Mouse (Mus musculus): ENCODE data around the gene Ctu2.

Ctu2 gene

GRCm38 (mm10) chr8:122474951-122475560 lies 887 bp upstream of the Ctu2 start:
- in situ Hi-C loops (cut with MboI; ENCODE audit: unreplicated experiment in 2 of 2) = no loop called here

- in situ Hi-C loops (cut with MboI; ENCODE audit: unreplicated experiment in 2 of 2) = no loop called here
Observed at GRCm38 (mm10) chr8:122482448-122482847, 6.5 kb downstream of the Ctu2 start.

GRCm38 (mm10) chr8:122483877-122484276 lies 7.9 kb downstream of the Ctu2 start:
- in situ Hi-C loops (cut with MboI; ENCODE audit: unreplicated experiment in 2 of 2) = no loop called here

- in situ Hi-C loops (cut with MboI; ENCODE audit: unreplicated experiment in 2 of 2) = no loop called here
Observed at GRCm38 (mm10) chr8:122484831-122485230, 8.9 kb downstream of the Ctu2 start.

GRCm38 (mm10) chr8:122488387-122488786 lies 12.4 kb downstream of the Ctu2 start:
- in situ Hi-C loops (cut with MboI; ENCODE audit: unreplicated experiment in 2 of 2) = no loop called here

- in situ Hi-C loops (cut with MboI; ENCODE audit: unreplicated experiment in 2 of 2) = no loop called here
Observed at GRCm38 (mm10) chr8:122497016-122497734, 21.2 kb downstream of the Ctu2 start.

DNA sequence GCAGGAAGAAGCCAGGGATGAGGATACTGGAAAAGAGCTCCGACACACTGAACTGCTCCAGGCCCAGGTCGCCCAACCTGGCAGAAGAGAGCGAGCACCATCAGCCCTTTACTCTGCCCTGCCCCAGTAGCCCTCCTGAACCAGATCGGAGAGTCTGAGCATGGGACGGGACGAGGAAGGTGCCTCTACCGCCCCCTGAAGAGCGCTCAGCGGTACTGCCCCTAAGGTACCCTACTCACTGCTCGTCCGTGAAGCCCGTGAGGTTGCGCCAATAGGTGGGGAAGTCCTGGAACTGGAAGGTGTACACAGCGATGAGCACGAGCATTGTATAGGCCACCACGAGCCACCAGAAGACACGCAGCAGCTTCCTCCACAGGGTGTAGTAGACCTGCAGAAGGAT lies 22.0 kb downstream of the Ctu2 start:
- in situ Hi-C loops (cut with MboI; ENCODE audit: unreplicated experiment in 2 of 2) = no loop called here

DNA sequence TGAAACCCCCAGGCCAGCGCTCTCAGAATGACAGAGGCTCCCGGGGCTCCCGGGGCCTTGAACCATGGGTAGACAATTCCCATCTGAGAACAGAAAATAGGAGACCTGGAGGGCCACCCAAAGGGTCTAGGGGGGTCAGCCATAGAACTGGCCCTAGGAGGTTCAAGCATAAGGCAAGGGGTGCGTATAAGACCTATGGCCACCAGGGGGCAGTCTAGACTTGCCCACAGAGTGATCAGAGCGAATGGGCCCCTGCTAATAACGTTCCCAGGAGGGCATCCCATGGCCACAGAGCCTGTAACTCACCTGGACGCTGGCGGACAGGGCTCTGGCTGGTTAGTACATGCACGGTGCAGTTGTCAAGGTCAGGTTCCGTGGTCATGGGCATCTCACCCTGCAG lies 24.9 kb downstream of the Ctu2 start:
- in situ Hi-C loops (cut with MboI; ENCODE audit: unreplicated experiment in 2 of 2) = loop anchor here (5.0 kb wide), 5 partner anchors 46 to 331 kb away; partner anchors contain the start of genes Galns (in 1 of the 2) and Trappc2l (in 1 of the 2)

GRCm38 (mm10) chr8:122511552-122511951 lies 35.6 kb downstream of the Ctu2 start:
- in situ Hi-C loops (cut with MboI; ENCODE audit: unreplicated experiment in 2 of 2) = no loop called here

- in situ Hi-C loops (cut with MboI; ENCODE audit: unreplicated experiment in 2 of 2) = no loop called here
Observed at GRCm38 (mm10) chr8:122512392-122512791, 36.4 kb downstream of the Ctu2 start.

DNA sequence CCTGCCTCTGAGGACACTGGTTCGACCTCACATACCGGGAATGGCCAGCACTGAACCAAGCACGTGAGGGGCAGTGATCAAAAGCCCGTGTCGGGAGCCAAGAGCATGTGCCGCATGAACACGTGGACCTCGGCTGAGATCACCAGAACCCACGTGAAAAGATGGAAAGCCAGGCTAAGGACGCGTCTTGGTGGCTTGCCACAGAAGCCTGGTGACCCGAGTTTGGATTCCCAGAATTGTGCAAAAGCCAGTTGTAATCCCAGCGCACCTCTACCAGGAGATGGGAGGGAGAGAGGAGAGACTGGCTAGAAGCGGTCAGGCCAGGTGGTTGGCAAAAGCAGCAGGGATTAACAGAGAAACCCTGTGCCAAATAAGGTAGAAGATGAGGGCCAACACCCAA lies 39.8 kb downstream of the Ctu2 start:
- in situ Hi-C loops (cut with MboI; ENCODE audit: unreplicated experiment in 2 of 2) = no loop called here

GRCm38 (mm10) chr8:122517541-122518190 lies 41.7 kb downstream of the Ctu2 start:
- in situ Hi-C loops (cut with MboI; ENCODE audit: unreplicated experiment in 2 of 2) = no loop called here

- in situ Hi-C loops (cut with MboI; ENCODE audit: unreplicated experiment in 2 of 2) = no loop called here
Observed at GRCm38 (mm10) chr8:122520611-122521010, 44.7 kb downstream of the Ctu2 start.

DNA sequence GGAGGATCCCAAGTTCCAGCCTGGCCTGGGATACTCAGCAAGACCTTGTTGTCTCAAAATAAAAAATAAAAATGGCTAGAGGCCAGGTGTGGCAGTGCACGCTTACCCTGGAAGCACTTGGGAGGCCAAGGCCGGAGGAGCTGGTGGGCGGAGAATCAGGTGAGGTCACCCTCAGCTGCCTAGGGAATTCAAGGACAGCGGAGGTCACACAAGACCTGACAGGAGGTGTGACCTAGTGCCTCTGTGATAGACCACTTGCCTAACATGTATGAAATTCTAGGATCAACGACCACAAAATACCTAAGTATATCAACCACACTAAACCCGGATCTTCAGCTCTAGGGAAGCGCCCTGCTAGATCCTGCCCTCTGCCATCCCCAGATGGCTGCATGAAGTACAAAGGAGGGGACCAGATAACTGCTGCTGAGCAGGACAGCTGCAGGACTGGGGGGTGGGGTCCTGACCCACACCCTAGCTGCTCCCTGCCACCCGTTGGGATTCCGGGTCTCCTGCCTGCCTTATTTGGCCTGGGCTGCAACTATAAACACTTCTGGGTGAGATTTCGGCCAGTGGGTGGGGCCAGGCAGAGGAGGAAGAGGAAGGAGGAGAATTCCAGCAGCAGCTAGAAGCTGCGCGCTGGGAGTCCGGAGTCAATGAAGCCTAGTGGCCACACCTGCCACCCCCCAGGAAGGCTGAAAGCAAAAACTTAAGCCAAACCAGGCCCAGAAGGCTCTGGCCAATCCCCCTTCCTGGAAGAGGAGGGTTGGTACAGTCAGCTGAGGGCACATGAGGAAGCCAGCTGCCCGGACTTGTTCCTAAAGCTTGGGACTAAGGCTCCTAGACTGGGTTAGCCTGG lies 47.1 kb downstream of the Ctu2 start:
- in situ Hi-C loops (cut with MboI; ENCODE audit: unreplicated experiment in 2 of 2) = no loop called here

DNA sequence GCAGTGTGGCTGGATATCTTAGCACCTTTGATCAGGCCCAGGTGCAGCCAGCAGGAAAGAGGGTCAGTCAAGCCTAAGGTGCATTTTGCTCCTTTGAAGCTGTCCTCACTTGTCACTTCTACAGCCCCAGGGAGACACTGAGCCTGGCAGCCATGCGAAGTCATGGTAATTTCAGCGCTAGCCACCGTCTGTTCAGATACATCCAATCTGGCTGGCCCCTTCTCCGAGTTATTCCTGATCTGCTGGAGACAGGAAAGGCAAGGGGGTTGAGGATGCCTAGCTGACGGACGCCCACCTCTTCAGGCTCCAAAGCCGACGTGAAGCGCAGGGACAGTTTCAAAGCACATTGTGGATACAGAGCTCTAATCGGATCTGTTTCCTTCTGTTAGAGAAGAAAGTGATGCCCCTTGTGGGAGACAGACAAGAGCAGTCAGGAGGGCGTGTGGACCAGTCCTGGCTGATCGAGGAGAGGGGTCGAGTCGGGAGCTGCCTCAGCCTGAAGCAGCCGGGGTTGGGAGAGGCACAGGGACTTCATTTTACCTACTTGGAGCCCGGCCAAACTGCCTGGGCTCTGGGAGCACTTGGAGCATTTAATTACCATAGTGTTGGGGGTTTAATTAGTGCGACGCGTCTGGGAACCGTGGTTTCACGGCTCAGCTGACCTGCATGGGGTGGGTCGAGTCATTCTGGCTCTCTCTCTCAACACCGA lies 47.9 kb downstream of the Ctu2 start:
- in situ Hi-C loops (cut with MboI; ENCODE audit: unreplicated experiment in 2 of 2) = no loop called here

- in situ Hi-C loops (cut with MboI; ENCODE audit: unreplicated experiment in 2 of 2) = no loop called here
Observed at GRCm38 (mm10) chr8:122524506-122524905, 48.6 kb downstream of the Ctu2 start.

- in situ Hi-C loops (cut with MboI; ENCODE audit: unreplicated experiment in 2 of 2) = no loop called here
Observed at GRCm38 (mm10) chr8:122525004-122525403, 49.1 kb downstream of the Ctu2 start.

GRCm38 (mm10) chr8:122526084-122526483 lies 50.1 kb downstream of the Ctu2 start:
- in situ Hi-C loops (cut with MboI; ENCODE audit: unreplicated experiment in 2 of 2) = no loop called here

GRCm38 (mm10) chr8:122526526-122527170 lies 50.7 kb downstream of the Ctu2 start:
- in situ Hi-C loops (cut with MboI; ENCODE audit: unreplicated experiment in 2 of 2) = no loop called here

DNA sequence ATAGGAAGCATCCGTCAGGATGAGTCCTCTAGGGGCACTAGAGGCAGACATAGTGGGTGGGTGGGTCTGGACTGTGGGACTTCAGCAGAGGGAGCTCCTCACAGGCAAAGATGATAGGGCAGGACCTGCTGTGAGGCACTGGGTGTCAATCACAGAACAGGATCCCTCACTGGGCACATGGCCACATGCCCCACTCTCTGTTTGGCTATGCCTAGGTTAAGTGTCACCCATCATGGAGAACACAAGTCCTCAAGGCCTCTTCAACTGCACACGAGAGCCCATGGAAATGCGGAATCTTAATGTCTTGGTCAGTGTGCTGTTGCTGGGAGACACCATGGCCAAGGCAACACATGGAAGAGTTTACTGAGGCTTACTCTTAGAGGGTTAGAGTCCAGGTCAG lies 52.0 kb downstream of the Ctu2 start:
- in situ Hi-C loops (cut with MboI; ENCODE audit: unreplicated experiment in 2 of 2) = no loop called here
